Mouse (Mus musculus): ENCODE measurements around the gene D2hgdh.
"Not testable (repeated sequence)": the region's sequence is repeated elsewhere in the genome, so short reads cannot be mapped to it uniquely, and the experiment has no call there.

Gene D2hgdh

GRCm38 (mm10) chr1:93825771-93826539, 1.2 kb downstream of the D2hgdh start:
- in situ Hi-C loops (cut with MboI), result no loop called here

- in situ Hi-C loops (cut with MboI), result no loop called here
These were observed 1.8 kb downstream of the D2hgdh start for GRCm38 (mm10) chr1:93826540-93826835.

- in situ Hi-C loops (cut with MboI), result not testable (repeated sequence)
These were observed 8.1 kb downstream of the D2hgdh start for GRCm38 (mm10) chr1:93832754-93833360.

- in situ Hi-C loops (cut with MboI), result no loop called here
These were observed 10.0 kb downstream of the D2hgdh start for GRCm38 (mm10) chr1:93834671-93835150.

- in situ Hi-C loops (cut with MboI), result no loop called here
These were observed 10.5 kb downstream of the D2hgdh start for GRCm38 (mm10) chr1:93835211-93835610.

GRCm38 (mm10) chr1:93835876-93836531, 11.3 kb downstream of the D2hgdh start:
- in situ Hi-C loops (cut with MboI), result no loop called here

- in situ Hi-C loops (cut with MboI), result no loop called here
These were observed 11.8 kb downstream of the D2hgdh start for GRCm38 (mm10) chr1:93836532-93836913.

- in situ Hi-C loops (cut with MboI), result no loop called here
These were observed 12.6 kb downstream of the D2hgdh start for GRCm38 (mm10) chr1:93837335-93837734.

- in situ Hi-C loops (cut with MboI), result not testable (repeated sequence)
These were observed 13.9 kb downstream of the D2hgdh start for GRCm38 (mm10) chr1:93838569-93838968.

GRCm38 (mm10) chr1:93845766-93846366, 21.2 kb downstream of the D2hgdh start:
- in situ Hi-C loops (cut with MboI), result not testable (repeated sequence)

- in situ Hi-C loops (cut with MboI), result not testable (repeated sequence)
These were observed 31.1 kb downstream of the D2hgdh start for GRCm38 (mm10) chr1:93855790-93856189.

- in situ Hi-C loops (cut with MboI), result no loop called here
These were observed 32.7 kb downstream of the D2hgdh start for GRCm38 (mm10) chr1:93857370-93857769.

GRCm38 (mm10) chr1:93857991-93858390, 33.3 kb downstream of the D2hgdh start:
- in situ Hi-C loops (cut with MboI), result no loop called here

GRCm38 (mm10) chr1:93859619-93860018, 34.9 kb downstream of the D2hgdh start:
- in situ Hi-C loops (cut with MboI), result no loop called here

- in situ Hi-C loops (cut with MboI), result not testable (repeated sequence)
These were observed 36.3 kb downstream of the D2hgdh start, which contains the start of gene Gal3st2 for GRCm38 (mm10) chr1:93861048-93861447. Gene Gal3st2 (plus strand): TSS chr1:93861306.

GRCm38 (mm10) chr1:93871594-93872105, 46.9 kb downstream of the D2hgdh start:
- in situ Hi-C loops (cut with MboI), result not testable (repeated sequence)

GRCm38 (mm10) chr1:93874405-93874804, 49.7 kb downstream of the D2hgdh start:
- in situ Hi-C loops (cut with MboI), result not testable (repeated sequence)

- in situ Hi-C loops (cut with MboI), result not testable (repeated sequence)
These were observed 57.1 kb downstream of the D2hgdh start for GRCm38 (mm10) chr1:93881778-93882177.

GRCm38 (mm10) chr1:93890936-93891335, 66.2 kb downstream of the D2hgdh start:
- in situ Hi-C loops (cut with MboI), result not testable (repeated sequence)

- in situ Hi-C loops (cut with MboI), result not testable (repeated sequence)
These were observed 72.7 kb downstream of the D2hgdh start for GRCm38 (mm10) chr1:93897395-93897794.

- in situ Hi-C loops (cut with MboI), result not testable (repeated sequence)
These were observed 76.6 kb downstream of the D2hgdh start for GRCm38 (mm10) chr1:93901291-93901690.
